Mouse (Mus musculus) spleen, postnatal 0 days (tissue): Measurements from ENCODE around the gene Slc18b1. TPM values are rescaled to one million over a fixed set of nuclear protein-coding genes. Genes with fewer than 3 reads are reported as not detected.

Experiments
- polyA plus RNA-seq: library from polyadenylated mRNA; unstranded; fragments of >200 nt; fragmentation: Nextera tagmentation; extraction: Ambion mirVana; gene quantifications from 2 replicates; pipeline ENCODE4 v1.2.1, GENCODE M21; 2015

Slc18b1 gene
- 2.1 and 2.2 TPM in 2 replicates for polyA plus RNA-seq

DNA sequence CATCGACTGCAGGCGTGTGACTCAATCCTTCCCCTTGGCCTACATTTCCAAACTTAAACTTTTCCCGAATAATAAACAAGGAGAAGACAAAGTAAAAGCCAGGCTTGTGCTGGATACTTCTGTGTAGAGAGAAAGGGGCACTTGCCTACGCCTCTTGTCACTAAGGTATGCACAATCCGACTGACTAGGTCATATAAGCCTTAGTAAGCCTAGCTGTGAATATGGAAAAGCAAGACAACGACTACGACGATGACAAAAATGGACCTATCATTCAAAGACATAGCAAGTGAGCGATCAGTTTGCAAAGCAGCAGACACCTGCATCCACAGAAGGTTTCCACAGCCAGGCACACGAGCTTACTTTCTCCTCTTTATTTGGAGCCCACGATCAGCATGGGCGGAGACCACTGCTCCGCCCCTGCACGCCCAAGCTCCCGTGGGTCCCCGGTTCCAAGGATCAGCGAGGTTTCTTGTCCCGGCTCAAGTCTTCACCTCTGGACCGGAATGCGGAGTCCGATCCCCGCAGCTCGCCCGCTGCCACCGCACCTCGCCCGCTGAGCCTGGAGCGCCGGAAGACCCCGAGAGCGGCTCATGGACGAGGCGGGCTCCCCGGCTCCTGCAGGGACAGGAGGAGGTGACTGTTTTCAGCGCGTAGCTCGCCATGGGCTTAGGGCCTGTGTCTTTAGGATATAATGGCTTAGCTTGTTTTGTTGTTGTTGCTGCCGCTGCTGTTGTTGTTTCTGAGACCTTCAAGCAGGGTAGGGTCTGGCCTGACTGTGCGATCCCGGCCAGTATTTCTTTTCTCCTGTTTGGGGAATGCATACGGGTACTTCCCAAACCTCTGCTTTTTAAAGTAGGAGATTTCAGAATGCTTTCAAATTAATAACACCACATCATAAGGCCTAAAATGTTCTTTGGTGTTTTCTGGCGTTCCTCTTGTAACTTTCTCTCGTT is at the start of gene Slc18b1:
Gene Slc18b1 (plus strand): TSS at position 436 of the 953 bp plus-strand sequence.

DNA sequence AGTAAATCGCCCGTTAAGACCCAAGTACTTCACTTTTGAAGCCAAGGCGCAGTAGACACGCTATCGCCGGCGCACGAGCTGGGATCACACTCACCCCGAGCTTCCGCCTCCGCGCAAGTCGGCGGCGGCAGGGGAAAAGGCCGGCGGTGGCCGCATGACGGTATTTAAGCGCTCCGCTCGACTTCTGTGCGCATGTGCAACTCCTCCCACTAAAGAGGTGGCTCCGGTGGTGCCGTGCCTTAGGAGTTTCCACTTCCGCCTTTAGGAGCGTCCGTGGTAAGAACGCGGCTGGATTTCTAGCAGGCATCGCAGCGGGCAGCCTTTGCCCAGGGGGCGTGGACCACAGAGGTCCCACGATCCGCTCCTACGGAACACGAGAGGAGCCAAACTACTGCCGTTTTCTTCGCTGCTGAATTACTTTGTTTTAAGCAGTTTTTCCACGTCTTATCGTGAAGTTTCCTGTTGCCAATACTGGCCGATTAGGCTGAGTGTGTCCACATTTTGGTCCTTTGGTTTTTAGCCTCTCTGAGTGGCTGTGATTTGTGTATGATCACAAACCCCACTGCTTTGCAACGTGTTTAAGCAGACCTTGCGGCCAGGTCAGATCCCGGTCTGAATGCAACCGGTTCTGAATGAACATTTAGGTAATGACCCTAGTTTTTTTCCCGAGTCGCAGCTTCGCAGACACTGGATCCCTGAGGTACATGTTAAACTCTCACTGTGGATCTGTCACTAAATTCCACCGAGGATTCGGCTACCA is 9.5 kb upstream of the Slc18b1 start, which contains the start of gene Rps12:
Gene Rps12 (minus strand): TSS at position 214 of the 760 bp plus-strand sequence.

DNA sequence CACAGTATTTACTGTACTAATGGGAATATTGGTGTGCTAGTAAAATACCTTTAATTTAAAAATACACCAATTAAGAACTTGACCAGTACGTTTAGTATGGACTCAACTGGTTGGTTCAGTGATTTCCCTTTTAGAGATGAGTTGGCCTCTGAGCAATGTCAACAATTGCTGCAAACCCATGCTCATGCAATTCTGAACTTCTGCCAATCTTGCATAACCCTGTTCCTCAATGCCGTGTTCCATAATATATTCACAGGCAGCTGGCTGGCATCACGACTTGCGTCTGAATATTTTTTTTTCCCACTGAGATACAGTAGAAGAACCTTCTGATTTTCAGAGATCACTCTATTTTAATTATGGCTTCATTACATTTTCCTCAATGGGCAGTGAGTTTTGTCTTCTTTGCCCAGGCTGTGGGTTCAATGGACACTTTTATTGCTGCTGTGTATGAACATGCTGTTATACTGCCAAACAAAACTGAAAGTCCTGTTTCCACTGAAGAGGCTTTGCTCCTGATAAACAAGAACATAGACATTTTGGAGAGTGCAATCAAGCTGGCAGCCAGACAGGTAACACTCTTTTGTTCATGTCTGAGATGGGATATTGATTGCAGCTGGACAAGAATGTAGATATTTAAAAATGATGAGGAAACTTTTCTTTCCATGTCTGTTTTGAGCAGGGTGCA is 54.6 kb downstream of the Slc18b1 start, which contains the start of gene Vnn3:
Gene Vnn3 (plus strand): TSS at position 235 of the 685 bp plus-strand sequence.

Other genes starting within 250 kb of the Slc18b1 start
- 299 and 304 TPM in 2 replicates for gene Rps12, start 9.7 kb upstream of the Slc18b1 start, polyA plus RNA-seq
- gene Vnn3, start 54.5 kb downstream of the Slc18b1 start, polyA plus RNA-seq = 2.8 and 3.0 TPM in 2 replicates
- 0.97 and 1.1 TPM in 2 replicates for gene Vnn1, start 97.7 kb downstream of the Slc18b1 start, polyA plus RNA-seq
- not detected in 2 replicates for gene Taar1, start 123.4 kb downstream of the Slc18b1 start, polyA plus RNA-seq
- gene Taar2, start 141.6 kb downstream of the Slc18b1 start, polyA plus RNA-seq = not detected in 2 replicates
- gene Taar3, start 152.6 kb downstream of the Slc18b1 start, polyA plus RNA-seq = not detected in 2 replicates
- not detected in 2 replicates for gene Taar4, start 163.5 kb downstream of the Slc18b1 start, polyA plus RNA-seq
- not detected in 2 replicates for gene Taar5, start 173.7 kb downstream of the Slc18b1 start, polyA plus RNA-seq
- not detected in 2 replicates for gene Taar6, start 188.7 kb downstream of the Slc18b1 start, polyA plus RNA-seq
- gene Taar7a, start 196.5 kb downstream of the Slc18b1 start, polyA plus RNA-seq = not detected in 2 replicates
- gene Taar7b, start 203.0 kb downstream of the Slc18b1 start, polyA plus RNA-seq = not detected in 2 replicates
- gene Taar7d, start 230.2 kb downstream of the Slc18b1 start, polyA plus RNA-seq = not detected in 2 replicates
- not detected in 2 replicates for gene Taar7e, start 240.6 kb downstream of the Slc18b1 start, polyA plus RNA-seq